Mouse (Mus musculus): Measurements from ENCODE around the gene Lrp2. TPM values are rescaled to one million over a fixed set of nuclear protein-coding genes. Genes with fewer than 3 reads are reported as not detected.

Gene Lrp2
- polyA plus RNA-seq, 1 experiment from 2014 or later: 0.58 TPM

DNA sequence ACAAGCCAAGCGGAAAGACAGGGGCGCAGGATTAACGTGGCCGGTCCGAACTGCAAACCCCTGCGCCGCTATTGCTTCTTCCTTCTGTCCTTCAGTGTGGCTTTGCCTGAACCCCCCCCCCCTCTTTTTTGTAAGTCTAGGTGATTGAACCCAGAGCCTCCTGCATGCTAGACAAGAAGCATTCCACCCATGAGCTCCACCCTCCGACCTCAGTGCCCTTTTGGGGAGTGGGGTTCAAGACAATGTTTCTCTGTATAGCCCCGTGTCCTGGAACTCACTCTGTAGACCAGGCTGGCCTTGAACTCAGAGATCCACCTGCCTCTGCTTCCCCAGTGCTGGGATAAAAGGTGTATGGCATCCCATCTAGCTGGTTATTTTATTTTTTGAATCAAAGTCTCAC is 26.9 kb upstream of the Lrp2 start:
- Histone ChIP-seq H3K9ac (ENCODE audit: low read depth, low read length) (no peak overlapping the region), H3K4me1 (ENCODE audit: control insufficient read depth, insufficient read depth, low read length) (peaks cover 4% of the 10 kb centered on the region; the same call in 1 of the 2 replicates), H3K4me2 (ENCODE audit: low read length) (no peak overlapping the region), H3K27ac (ENCODE audit: low read length) (no peak overlapping the region), H3K4me3 (ENCODE audit: low read depth, low read length) (no peak overlapping the region), H3K9me3 (replicated peaks; ENCODE audit: control insufficient read depth, low read length, poor library complexity, severe bottlenecking) (no peaks in the 10 kb centered on the region), H3K27me3 (ENCODE audit: control insufficient read depth, insufficient read depth, low read depth, low read length) (no peaks in the 10 kb centered on the region), H3K36me3 (ENCODE audit: control insufficient read depth, insufficient read depth, low read length) (no peaks in the 10 kb centered on the region)
- no peak for ATAC-seq
- 35% methylated on average over 9 of the region's 9 CpGs for WGBS

DNA sequence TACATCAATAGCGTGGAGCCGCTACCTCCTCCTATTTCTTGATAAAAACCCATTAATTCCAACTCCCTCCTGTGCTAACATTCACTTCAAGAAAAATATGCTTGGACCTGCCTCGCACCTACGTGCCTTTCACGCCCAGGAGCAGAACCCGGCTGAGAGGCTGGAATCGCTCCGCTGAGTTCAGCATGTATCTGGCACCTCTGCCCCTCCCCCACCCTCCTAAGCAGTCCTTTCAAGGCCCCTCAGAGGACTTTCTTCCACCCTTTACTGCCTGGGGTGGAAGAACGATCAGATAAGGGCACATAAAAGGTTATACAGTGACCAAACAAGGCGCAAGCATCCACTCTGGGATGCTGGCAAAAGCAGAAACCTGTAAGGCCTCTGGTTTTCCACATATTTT is 26.4 kb upstream of the Lrp2 start:
- Histone ChIP-seq H3K4me3 (ENCODE audit: low read depth, low read length) (no peak overlapping the region), H3K9ac (ENCODE audit: low read depth, low read length) (no peak overlapping the region), H3K9me3 (replicated peaks; ENCODE audit: control insufficient read depth, low read length, poor library complexity, severe bottlenecking) (no peaks in the 10 kb centered on the region), H3K4me1 (ENCODE audit: control insufficient read depth, insufficient read depth, low read length) (peaks cover 4% of the 10 kb centered on the region; the same call in 1 of the 2 replicates), H3K4me2 (ENCODE audit: low read length) (peak overlapping the region; percentile 34), H3K27ac (ENCODE audit: low read length) (no peak overlapping the region), H3K36me3 (ENCODE audit: control insufficient read depth, insufficient read depth, low read length) (no peaks in the 10 kb centered on the region), H3K27me3 (ENCODE audit: control insufficient read depth, insufficient read depth, low read depth, low read length) (no peaks in the 10 kb centered on the region)
- ATAC-seq: no peak
- WGBS: 13% methylated on average over 10 of the region's 10 CpGs

- no peak for ATAC-seq
- H3K9ac ChIP-seq (ENCODE audit: low read depth, low read length): no peak overlapping the region
- H3K4me1 ChIP-seq (ENCODE audit: control insufficient read depth, insufficient read depth, low read length): no peaks in the 10 kb centered on the region
- no peak overlapping the region for H3K4me3 ChIP-seq (ENCODE audit: low read depth, low read length)
- H3K27ac ChIP-seq (ENCODE audit: low read length): no peak overlapping the region
- no peaks in the 10 kb centered on the region for H3K36me3 ChIP-seq (ENCODE audit: control insufficient read depth, insufficient read depth, low read length)
- 94% methylated on average over 3 of the region's 3 CpGs for WGBS
- no peaks in the 10 kb centered on the region for H3K27me3 ChIP-seq (ENCODE audit: control insufficient read depth, insufficient read depth, low read depth, low read length)
- no peaks in the 10 kb centered on the region for H3K9me3 ChIP-seq (replicated peaks; ENCODE audit: control insufficient read depth, low read length, poor library complexity, severe bottlenecking)
- H3K4me2 ChIP-seq (ENCODE audit: low read length): no peak overlapping the region
Measured at GRCm38 (mm10) chr2:69606621-69607020, 20.8 kb upstream of the Lrp2 start.

DNA sequence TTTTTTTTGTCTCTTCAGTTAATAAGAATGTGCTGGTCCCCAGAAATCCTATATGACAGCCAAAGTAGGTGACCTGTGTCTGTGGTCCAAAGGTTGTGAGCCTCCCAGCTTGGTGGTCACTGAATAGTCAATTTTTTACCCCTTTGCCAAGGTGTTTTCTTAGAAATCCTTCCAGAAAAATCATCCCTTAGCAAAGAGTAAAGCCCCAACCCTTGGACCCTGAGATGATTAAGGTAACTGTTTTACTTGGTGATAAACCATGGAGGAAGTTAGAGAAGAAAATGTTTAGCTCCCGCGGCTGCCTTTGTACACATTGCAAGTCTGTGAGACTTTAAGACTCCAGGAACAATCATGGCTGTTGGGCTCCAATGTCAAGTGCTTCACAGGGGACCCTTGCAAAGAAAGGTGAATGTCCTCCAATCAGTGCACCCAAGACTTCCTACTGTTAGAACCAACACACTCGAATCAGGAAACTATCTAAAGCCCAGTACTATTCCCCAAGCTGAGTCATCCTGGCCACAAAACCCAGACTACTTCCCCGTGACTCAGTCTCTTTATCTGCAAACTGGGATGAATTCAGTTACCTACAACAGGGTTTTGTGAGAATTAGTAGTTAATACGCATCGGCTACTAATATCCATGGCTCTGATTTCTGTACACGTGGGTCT is 18.0 kb upstream of the Lrp2 start:
- no peak for ATAC-seq
- H3K36me3 ChIP-seq (ENCODE audit: control insufficient read depth, insufficient read depth, low read length): no peaks in the 10 kb centered on the region
- no peaks in the 10 kb centered on the region for H3K4me1 ChIP-seq (ENCODE audit: control insufficient read depth, insufficient read depth, low read length)
- H3K9ac ChIP-seq (ENCODE audit: low read depth, low read length): no peak overlapping the region
- H3K27ac ChIP-seq (ENCODE audit: low read length): no peak overlapping the region
- no peaks in the 10 kb centered on the region for H3K27me3 ChIP-seq (ENCODE audit: control insufficient read depth, insufficient read depth, low read depth, low read length)
- no peak overlapping the region for H3K4me2 ChIP-seq (ENCODE audit: low read length)
- 88% methylated on average over 7 of the region's 7 CpGs for WGBS
- H3K9me3 ChIP-seq (replicated peaks; ENCODE audit: control insufficient read depth, low read length, poor library complexity, severe bottlenecking): no peaks in the 10 kb centered on the region
- H3K4me3 ChIP-seq (ENCODE audit: low read depth, low read length): no peak overlapping the region

GRCm38 (mm10) chr2:69593168-69593567 is 7.3 kb upstream of the Lrp2 start:
- Histone ChIP-seq H3K4me3 (ENCODE audit: low read depth, low read length) (no peak overlapping the region), H3K27me3 (ENCODE audit: control insufficient read depth, insufficient read depth, low read depth, low read length) (peaks cover 5% of the 10 kb centered on the region; the same call in 1 of the 2 replicates), H3K4me2 (ENCODE audit: low read length) (no peak overlapping the region), H3K4me1 (ENCODE audit: control insufficient read depth, insufficient read depth, low read length) (no peaks in the 10 kb centered on the region), H3K9ac (ENCODE audit: low read depth, low read length) (no peak overlapping the region), H3K9me3 (replicated peaks; ENCODE audit: control insufficient read depth, low read length, poor library complexity, severe bottlenecking) (no peaks in the 10 kb centered on the region), H3K27ac (ENCODE audit: low read length) (no peak overlapping the region), H3K36me3 (ENCODE audit: control insufficient read depth, insufficient read depth, low read length) (no peaks in the 10 kb centered on the region)
- no peak for ATAC-seq
- 91% methylated on average over 2 of the region's 2 CpGs for WGBS

- H3K4me3 ChIP-seq (ENCODE audit: low read depth, low read length): no peak overlapping the region
Measured at GRCm38 (mm10) chr2:69592536-69592935, 6.7 kb upstream of the Lrp2 start.

DNA sequence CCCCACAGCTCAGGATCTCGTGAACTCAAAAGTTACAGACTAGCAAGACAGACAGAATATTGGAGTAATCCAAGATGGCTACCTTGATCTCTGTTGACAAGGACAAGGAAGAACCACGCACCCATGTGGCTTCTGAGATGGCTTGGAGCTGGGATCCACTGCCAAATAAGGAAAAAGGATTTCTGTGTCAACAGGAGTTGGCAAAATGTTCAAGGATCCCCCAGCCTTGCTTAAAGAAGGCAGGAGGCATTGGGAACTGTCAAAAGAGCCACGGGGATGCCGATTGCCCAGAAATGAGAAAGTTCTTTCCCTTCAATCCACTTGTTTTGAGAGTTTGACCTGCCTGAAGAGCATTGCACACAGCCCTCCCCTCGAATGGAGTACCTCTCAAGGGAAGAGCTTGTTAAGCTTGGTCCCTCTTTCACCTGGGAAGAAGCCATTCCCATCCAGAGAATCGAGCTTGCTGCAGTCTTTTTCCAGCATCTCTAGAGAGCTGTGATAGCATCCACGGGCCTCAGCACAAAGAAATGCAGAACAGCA is 6.2 kb upstream of the Lrp2 start:
- ATAC-seq: no peak
- Histone ChIP-seq H3K9me3 (replicated peaks; ENCODE audit: control insufficient read depth, low read length, poor library complexity, severe bottlenecking) (no peaks in the 10 kb centered on the region), H3K27ac (ENCODE audit: low read length) (no peak overlapping the region), H3K4me3 (ENCODE audit: low read depth, low read length) (no peak overlapping the region), H3K36me3 (ENCODE audit: control insufficient read depth, insufficient read depth, low read length) (no peaks in the 10 kb centered on the region), H3K27me3 (ENCODE audit: control insufficient read depth, insufficient read depth, low read depth, low read length) (peaks cover 11% of the 10 kb centered on the region; the same call in 1 of the 2 replicates), H3K9ac (ENCODE audit: low read depth, low read length) (no peak overlapping the region), H3K4me1 (ENCODE audit: control insufficient read depth, insufficient read depth, low read length) (peaks cover 11% of the 10 kb centered on the region), H3K4me2 (ENCODE audit: low read length) (no peak overlapping the region)
- 64% methylated on average over 7 of the region's 7 CpGs for WGBS

More at GRCm38 (mm10) chr2:69592536-69592935, 6.7 kb upstream of the Lrp2 start:
- no peak for ATAC-seq
- Histone ChIP-seq H3K4me2 (ENCODE audit: low read length) (no peak overlapping the region), H3K4me1 (ENCODE audit: control insufficient read depth, insufficient read depth, low read length) (peaks cover 6% of the 10 kb centered on the region), H3K27ac (ENCODE audit: low read length) (no peak overlapping the region), H3K9ac (ENCODE audit: low read depth, low read length) (no peak overlapping the region), H3K9me3 (replicated peaks; ENCODE audit: control insufficient read depth, low read length, poor library complexity, severe bottlenecking) (no peaks in the 10 kb centered on the region), H3K27me3 (ENCODE audit: control insufficient read depth, insufficient read depth, low read depth, low read length) (peaks cover 8% of the 10 kb centered on the region; the same call in 1 of the 2 replicates), H3K36me3 (ENCODE audit: control insufficient read depth, insufficient read depth, low read length) (no peaks in the 10 kb centered on the region)
- WGBS: 48% methylated on average over 1 of the region's 1 CpGs

DNA sequence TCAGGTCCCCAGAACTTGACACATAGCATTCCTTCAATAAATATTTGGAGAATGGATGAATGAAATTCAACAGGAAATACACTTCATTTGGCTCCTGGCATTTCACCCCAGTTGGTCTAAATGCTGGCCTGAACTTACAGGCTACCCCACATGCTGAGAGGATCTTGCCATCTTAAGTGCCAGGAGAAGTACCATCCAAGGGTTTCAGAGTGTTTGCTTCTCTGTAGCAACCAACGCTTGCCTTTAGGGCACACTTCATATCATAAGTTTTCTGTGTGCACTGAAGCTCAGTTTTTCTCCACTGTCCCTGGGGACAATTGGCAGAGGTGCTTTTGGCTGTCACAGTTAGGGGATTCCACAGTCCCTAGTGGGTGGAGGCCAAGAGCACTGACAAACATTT is 4.7 kb upstream of the Lrp2 start:
- 84% methylated on average over 1 of the region's 1 CpGs for WGBS
- H3K4me1 ChIP-seq (ENCODE audit: control insufficient read depth, insufficient read depth, low read length): peaks cover 23% of the 10 kb centered on the region
- no peak overlapping the region for H3K4me2 ChIP-seq (ENCODE audit: low read length)
- peaks cover 11% of the 10 kb centered on the region; the same call in 1 of the 2 replicates for H3K27me3 ChIP-seq (ENCODE audit: control insufficient read depth, insufficient read depth, low read depth, low read length)
- no peaks in the 10 kb centered on the region for H3K9me3 ChIP-seq (replicated peaks; ENCODE audit: control insufficient read depth, low read length, poor library complexity, severe bottlenecking)
- H3K4me3 ChIP-seq (ENCODE audit: low read depth, low read length): no peak overlapping the region
- no peaks in the 10 kb centered on the region for H3K36me3 ChIP-seq (ENCODE audit: control insufficient read depth, insufficient read depth, low read length)
- H3K9ac ChIP-seq (ENCODE audit: low read depth, low read length): no peak overlapping the region
- no peak for ATAC-seq
- H3K27ac ChIP-seq (ENCODE audit: low read length): no peak overlapping the region

- H3K27ac ChIP-seq (ENCODE audit: low read length): no peak overlapping the region
- H3K27me3 ChIP-seq (ENCODE audit: control insufficient read depth, insufficient read depth, low read depth, low read length): peaks cover 13% of the 10 kb centered on the region
- H3K36me3 ChIP-seq (ENCODE audit: control insufficient read depth, insufficient read depth, low read length): no peaks in the 10 kb centered on the region
- peak overlapping the region; percentile 43 for H3K4me3 ChIP-seq (ENCODE audit: low read depth, low read length)
- ATAC-seq: no peak
- H3K9me3 ChIP-seq (replicated peaks; ENCODE audit: control insufficient read depth, low read length, poor library complexity, severe bottlenecking): no peaks in the 10 kb centered on the region
- H3K4me1 ChIP-seq (ENCODE audit: control insufficient read depth, insufficient read depth, low read length): peaks cover 33% of the 10 kb centered on the region
- peak overlapping the region; percentile 42 for H3K9ac ChIP-seq (ENCODE audit: low read depth, low read length)
- 0% methylated on average over 22 of the region's 23 CpGs for WGBS
- peak overlapping the region; percentile 99 for H3K4me2 ChIP-seq (ENCODE audit: low read length)
Measured at GRCm38 (mm10) chr2:69587896-69588295, 2.0 kb upstream of the Lrp2 start.
